Mouse (Mus musculus): Measurements from ENCODE around the gene Gfra1.

GRCm38 (mm10) chr19:58288145-58288544 is 167.6 kb downstream of the Gfra1 start:
- TF ChIP-seq EP300 (IDR thresholded peaks at IDR 0.05; ENCODE audit: low read length) (no peak), NRF1 (IDR thresholded peaks at IDR 0.05; ENCODE audit: low read depth, low read length) (no peak), CTCF (conservative IDR thresholded peaks at IDR 0.05 in 1 of 2, IDR thresholded peaks at IDR 0.05 in 1 of 2; ENCODE audit: low read depth in 2 of 2, low read length in 2 of 2) (no peak), ZNF384 (IDR thresholded peaks at IDR 0.05; ENCODE audit: low read depth, low read length) (no peak), BHLHE40 (IDR thresholded peaks at IDR 0.05; ENCODE audit: low read depth, low read length) (no peak), POLR2A (IDR thresholded peaks at IDR 0.05; ENCODE audit: low read depth, low read length) (no peak), IRF4 (IDR thresholded peaks at IDR 0.05; ENCODE audit: low read depth, low read length) (no peak)
